Mouse (Mus musculus): ENCODE data around the gene Slc1a5.

Slc1a5 gene

DNA sequence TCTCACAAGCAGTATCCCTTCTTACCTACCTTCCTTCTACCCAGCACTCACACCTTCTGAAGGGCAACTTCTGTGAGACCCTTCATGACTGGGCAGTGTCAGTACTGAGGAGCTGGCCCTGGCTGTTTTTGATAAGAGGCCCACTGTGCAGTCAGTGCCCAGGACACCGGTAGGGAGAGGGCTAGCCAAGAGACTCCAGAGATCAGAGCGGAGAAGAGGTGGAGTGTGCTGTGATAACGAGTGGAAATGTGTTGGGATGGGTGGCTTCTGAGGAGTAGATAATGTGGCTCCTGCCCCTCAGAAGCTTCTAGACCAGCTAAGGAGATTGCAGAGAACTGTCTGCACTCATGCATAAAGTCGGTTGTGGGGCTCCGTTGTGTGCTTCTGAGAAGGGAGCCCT lies 38.7 kb downstream of the Slc1a5 start:
- DNase-seq (ENCODE audit: low spot score in 2 of 2) = no peak

DNA sequence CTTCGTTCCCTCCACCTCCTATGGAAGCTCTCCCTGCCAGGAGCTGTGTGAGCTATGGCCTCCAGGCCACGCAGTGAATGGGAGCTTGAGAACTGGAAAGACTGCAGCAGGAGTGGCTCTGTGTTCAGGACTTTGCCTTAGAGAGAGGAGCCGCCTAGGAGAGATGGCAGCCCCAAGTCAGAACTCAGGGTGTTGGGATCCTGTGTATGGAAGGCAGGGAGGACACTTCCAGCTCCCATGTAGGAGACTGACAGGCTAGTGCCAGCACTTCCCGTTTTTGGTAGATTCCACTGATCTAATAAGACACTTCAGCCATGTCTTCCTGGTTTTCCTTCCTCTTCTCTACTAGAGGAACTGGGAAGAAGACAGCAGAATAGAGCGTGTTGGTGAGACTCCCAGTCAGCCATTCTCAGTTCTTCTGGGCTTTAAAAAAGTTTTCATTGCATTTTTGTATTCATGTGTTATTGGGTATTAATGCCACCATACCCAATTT lies 39.2 kb downstream of the Slc1a5 start:
- no peak for DNase-seq (ENCODE audit: low spot score in 2 of 2)

DNA sequence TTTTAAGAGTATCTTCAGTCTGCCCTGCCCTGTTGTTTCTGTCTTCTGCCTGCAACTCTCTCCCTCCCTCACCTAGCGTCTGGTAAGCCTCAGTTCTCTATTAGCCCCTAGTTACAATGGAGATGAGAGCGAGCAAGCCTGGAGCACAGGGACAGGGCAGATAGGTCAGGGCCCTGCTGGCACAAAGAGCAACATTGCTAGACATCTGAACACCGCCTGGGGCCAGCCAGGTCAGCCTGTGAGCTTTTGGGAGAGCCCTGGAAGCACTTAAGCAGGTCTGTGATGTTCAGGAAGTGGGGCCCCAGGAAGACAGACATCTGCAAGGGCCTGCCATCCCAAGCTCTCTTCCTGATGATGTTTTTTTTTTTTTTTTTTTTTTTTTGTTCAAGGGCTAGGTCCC lies 40.0 kb downstream of the Slc1a5 start:
- no peak for DNase-seq (ENCODE audit: low spot score in 2 of 2)

DNA sequence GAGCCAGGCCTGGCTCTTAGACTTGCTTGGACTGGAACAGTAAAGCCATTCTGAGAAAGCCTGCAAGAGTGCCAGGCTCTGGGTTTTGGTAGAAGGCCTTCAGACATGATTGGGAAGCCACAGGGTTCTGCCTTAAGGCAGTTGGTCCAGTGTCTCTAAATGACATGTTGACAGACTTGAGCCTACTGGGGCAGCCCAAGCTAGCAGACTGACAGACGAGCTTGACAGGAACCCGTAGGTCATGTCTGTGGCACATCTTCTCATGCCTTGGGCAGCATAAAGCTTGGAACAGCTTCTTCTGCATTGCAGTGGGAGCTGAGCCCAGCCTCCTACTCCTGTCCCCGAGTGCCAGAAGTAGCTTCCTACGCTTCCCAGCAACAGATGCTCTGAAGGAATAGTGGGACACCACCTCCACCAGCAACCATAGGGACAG lies 40.5 kb downstream of the Slc1a5 start:
- peak in 1 of 2 experiments; percentile 63 for DNase-seq (ENCODE audit: low spot score in 2 of 2)

DNA sequence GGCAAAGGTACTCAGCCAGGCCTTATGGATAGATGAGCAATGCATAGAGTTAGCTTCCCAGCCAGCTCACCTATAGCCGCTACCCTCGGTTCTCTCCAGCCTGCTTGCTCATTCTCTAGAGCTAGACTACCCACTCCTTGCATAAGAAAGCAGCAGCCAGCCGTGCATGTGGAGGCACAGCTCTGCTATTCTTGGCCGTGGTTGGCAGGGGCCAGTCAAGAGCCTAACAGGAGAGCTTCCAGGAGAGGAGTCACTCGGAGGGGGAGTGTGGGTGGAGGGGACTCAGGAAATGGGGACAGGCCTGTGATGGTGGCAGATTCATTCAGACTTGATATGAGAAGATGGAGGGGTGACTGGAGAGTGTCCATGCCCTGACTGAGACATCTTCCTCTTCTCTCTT lies 42.6 kb downstream of the Slc1a5 start:
- peak in 1 of 2 experiments; percentile 62 for DNase-seq (ENCODE audit: low spot score in 2 of 2)

DNA sequence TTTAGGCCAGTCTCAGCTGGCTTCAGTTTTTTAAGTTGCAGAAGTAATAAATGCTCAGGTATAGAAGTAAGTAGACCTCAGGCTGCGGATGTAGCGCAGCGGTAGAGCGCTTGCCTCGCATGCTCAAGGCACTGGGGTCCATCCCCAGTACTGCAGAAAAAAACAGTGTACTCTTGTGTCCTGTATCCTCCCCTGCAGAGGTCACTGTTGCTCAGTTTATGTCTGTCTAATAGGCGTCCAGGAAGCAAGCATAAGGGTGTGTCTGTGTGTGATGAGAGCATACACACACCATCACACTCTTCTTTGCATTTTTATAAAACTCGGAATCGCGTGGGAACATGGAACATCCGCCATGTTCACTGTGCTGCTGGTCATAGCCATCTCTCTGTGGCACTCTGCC lies 44.6 kb downstream of the Slc1a5 start:
- DNase-seq (ENCODE audit: low spot score in 2 of 2) = no peak

DNA sequence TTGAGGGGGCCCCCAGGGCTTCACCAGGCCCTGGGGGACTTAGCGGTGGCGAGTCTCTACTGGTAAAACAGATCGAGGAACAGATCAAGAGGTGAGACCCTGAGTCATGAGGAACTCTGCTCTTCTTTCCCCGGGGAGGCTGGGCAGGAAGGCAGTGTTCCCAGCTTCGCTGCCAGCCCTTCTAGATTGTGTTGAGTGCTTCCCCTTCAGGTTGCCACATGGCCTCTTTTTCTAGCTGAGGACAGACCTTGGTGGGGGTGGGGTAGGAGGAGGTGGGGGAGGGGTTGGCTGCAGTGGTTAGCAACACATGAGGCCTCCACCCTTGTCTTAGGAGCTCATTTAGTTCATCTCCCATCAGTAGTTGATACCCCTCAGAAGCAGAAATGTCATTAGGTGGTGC lies 45.4 kb downstream of the Slc1a5 start:
- no peak for DNase-seq (ENCODE audit: low spot score in 2 of 2)

DNA sequence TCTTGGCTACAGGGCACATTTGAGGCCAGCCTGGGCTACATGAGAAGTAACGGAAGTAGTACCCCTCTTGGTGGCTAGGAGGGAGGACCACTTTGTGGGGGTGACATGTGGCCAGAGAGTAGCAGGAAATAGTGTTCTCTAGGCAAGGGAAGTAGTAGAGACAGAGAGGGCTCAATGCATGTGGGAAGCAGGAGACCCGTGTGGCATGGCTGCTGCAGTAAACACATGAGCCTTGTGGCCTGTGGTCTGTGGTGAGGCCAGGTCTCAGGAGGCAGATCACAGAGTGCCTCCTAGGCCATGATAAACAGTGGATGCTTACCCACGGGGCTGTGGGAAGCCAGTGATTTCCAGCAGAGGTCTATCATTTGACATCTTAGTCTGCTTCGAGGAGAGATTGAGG lies 46.1 kb downstream of the Slc1a5 start:
- no peak for DNase-seq (ENCODE audit: low spot score in 2 of 2)

DNA sequence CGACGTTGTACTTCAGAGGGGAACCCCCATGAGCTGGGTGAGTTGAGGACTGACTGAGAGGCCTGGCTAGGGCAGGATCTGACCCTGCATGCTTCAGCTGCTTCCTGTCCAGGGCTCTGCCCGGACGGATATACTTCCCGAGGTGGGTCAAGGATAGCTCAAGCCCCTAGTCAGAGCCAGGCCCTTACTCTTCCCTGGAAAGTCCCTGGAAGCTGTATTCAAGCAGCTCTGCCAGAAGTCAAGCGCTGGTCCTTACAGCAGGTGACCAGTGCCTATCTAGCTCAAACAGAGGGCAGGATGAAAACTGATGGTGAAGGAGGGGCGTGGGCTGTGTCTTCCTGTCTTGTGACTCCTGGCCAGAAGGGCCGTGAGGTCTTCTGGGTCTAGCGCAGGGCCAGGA lies 49.3 kb downstream of the Slc1a5 start:
- DNase-seq (ENCODE audit: low spot score in 2 of 2) = no peak

DNA sequence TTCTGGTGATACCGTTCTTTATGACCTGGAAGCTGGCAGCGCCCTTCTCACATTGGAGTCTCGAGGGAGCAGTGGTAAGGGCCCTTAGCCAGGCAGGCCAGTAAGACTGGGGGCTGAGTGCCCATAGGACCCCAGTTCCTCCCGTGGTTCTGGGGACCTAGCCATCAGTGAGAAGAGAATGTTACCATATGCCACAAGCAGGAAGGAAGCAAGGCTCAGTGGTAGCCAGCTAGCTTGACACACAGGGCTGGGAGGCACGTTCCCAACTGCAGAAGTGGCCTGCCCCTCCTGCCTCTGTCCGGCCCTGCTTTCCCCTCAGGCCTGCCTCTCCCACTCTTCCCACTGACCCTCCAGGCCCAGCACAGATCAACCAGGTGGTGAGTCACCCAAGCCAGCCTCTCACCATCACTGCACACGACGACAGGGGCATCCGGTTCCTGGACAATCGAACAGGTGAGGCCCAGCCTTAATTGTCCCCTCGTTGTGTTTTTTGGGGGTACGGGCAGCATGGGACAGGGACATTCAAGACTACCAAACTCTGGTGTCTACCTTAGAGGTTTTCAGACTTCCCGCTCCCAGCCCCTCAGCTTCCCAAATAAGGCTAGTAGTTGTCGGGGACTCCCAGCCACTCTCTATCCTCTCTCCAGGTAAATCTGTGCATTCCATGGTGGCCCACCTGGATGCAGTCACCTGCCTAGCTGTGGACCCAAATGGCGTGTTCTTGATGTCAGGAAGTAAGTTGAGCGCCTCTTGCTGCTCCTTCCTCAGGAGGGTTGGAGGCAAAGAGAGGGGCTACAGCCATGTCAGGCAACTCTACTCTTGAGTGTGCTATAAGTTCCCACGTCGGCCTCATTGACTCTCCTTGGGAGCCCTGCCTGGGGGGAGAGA lies 57.0 kb downstream of the Slc1a5 start:
- no peak for DNase-seq (ENCODE audit: low spot score in 2 of 2)

DNA sequence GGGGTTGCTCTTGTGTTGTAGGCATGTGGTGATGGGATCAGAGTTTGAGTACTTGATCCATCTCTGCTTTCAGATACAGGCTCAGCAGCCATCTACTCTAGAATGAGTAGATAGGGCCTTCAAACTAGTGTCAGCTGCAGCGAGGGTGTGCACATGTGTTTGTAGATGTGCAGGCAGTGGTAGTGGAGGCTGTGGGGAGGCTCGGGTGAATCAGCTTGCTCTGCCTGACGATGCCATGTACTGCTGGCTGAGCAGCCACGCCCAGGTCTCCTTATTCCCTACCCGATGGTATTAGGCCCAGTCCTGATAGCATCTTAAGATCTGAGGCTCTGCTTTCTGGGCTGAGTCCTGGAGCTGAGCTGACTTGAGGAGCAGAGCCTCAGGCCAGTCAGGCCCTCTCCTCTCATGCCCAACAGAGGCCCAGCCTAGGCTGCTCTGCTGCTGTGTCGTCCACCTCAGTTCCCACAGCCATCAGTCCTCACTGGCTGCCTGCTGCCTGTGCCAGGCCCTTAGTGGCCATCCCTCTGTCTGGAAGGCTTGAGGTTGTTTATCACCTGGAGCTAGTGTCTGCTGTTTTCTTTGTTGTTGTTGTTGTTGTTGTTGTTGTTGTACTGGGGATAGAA lies 57.8 kb downstream of the Slc1a5 start:
- DNase-seq (ENCODE audit: low spot score in 2 of 2) = no peak

DNA sequence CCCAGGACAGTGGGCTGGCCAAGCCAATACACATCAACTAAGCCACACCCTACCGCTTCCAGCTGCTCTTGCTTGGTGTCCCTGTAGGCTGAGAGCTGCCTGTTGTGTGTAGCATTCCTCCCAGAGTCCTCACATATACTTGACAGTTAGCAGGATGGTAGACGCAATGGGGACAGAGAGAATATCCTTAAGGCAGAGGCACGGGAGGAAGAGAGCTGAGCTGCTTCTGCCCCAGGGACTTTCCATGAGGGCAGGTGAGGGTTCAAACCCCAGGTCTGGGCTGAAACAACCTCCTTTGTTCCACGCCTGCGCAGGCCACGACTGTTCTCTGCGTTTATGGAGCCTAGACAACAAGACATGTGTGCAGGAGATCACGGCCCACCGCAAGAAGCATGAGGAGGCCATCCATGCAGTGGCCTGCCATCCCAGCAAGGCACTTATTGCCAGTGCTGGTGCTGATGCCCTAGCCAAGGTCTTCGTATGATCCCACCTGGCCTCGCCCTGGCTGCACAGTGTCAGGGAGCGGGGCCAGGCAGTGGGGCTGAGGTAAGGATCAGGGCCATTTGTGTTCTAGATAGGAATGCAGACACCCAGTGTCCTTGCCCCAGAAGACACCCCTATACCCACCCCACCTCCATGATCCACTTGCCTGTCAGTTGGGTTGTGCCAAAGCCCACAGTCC lies 58.4 kb downstream of the Slc1a5 start:
- DNase-seq (ENCODE audit: low spot score in 2 of 2) = no peak

DNA sequence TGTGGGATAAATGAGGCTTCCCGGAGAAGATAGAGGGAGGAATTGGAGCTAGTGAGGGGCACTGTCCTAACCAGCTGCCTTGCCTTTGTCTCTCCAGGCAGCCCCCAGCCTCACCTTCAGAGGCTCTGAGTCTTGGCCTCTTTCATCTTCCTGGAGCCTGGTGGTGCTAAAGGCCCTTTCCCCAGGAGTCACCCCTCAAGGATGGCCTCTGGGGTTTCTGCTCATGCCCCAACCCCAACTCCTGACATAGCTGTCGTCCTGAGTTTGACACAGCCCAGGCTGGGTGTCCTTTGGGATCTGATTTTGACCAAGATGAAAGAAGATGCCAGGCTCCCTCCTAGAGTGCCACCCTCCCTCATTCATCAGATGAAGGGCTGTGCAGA lies 59.0 kb downstream of the Slc1a5 start:
- no peak for DNase-seq (ENCODE audit: low spot score in 2 of 2)

DNA sequence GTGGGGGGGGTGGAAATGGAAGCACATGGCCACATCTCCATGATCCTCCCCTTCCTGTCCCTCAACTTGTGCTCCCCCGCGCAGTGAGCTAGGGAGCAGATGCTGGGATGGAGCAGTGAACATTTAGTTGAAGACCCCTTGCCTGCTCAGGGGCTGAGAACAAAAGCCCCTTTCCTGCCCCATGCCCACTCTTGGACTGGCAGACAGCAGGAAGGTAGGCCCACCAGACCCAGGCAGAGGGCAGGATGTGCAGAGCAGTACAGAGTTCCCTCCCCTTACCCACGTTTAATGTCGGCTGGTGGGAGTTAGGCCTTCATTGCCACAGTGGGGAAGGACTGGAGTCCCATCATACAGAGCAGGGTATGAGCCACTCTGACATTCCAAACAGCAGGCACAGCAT lies 59.9 kb downstream of the Slc1a5 start:
- DNase-seq (ENCODE audit: low spot score in 2 of 2) = no peak

DNA sequence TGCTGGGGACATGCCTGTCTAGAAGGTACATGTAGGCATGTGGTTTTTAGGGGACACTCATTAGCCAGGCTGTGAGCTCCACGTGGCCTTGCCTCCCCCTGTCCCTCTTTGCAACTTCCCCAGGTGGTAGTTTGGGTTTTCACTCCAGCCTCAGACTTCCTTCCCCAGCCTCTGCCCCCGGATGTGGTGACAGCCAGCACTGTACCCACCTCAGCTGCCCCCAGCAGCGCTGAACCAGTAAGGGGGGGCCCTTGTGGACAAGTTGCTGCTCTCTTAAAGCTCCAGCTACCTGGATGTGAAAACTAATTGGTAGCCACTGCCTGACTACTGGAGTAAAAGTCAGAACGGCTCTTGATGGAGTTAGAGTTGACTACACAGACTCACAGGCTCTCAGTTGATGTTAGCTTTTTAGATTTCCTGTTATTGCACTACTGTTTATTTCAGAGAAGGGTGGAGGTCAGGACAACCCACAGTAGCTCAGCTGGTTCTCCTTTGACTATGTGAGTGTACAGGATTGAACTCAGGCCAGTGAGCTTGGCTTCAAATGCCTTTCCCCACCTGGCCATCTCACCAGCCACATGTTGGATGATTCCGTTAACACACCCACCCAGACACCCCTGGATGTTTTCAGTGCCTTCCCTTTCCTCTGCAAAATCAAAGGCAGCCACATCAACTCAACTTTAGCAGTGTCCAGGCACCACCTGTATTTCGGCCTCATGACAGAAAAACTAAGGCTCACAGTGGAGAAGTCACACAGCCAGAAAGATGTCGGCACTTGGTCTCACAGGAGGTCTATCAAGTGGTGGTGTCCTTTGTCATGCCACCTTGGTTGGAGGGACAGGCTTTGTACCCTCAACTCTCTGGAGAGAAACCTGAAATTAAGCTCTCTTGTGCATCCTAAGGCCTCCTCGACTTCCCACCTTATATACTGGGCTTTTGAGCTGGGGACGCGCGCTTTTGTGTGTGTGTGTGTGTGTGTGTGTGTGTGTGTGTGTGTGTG lies 60.7 kb downstream of the Slc1a5 start:
- no peak for DNase-seq (ENCODE audit: low spot score in 2 of 2)

DNA sequence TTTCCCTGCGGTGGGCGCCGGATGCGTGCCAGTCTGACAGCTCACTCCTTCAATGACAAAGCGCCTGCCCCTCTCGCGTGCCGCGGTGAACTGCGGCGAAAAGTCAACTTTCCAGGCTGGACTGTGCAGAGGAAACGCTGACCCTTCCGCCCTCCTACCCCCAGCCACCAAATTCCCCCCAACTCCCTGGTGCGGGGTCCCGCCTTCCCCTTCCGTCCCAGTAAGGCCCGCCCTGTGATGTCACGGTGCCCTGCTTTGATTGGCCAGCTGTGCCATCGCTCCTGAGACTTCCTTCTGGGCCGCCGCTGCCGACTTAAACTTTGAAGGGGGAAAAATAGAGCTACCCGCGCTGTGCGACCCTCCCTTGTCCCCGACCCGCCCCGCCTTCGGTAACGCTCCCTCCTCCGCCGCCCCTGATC lies 61.5 kb downstream of the Slc1a5 start, which contains the start of gene Prkd2:
Prkd2 (plus strand) TSS at position 258 of the 419 bp plus-strand sequence.
- DNase-seq (ENCODE audit: low spot score in 2 of 2) = peak; percentile 77 to 82

DNA sequence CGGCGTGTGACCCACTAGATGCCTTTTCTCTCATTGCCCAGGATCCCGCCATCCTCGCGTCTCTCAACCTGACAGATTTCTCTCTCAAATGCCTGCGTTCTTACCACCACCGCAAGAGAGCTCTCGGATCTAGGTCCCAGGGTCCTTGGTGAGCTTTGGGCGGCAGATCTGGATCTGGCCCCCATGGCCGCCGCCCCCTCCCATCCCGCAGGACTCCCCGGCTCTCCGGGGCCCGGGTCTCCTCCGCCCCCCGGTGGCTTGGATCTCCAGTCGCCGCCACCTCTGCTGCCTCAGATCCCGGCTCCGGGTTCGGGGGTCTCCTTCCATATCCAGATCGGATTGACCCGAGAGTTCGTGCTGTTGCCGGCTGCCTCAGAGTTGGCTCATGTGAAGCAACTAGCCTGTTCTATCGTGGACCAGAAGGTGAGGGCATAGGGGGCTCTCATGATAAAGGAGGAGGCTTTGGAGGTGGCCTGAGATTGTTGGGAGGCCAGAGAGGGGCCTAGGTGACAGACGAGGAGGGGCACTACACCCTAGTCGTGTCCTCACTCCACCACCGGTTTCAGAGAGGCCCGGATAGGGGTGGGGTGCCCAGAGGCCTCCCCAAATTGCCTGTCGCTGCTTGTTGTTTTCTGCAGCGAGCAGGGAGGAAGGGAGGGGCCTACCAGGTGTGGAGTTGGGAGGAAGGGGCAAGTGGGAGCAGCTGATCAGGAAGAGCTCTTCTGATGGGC lies 62.5 kb downstream of the Slc1a5 start:
- DNase-seq (ENCODE audit: low spot score in 2 of 2) = no peak

DNA sequence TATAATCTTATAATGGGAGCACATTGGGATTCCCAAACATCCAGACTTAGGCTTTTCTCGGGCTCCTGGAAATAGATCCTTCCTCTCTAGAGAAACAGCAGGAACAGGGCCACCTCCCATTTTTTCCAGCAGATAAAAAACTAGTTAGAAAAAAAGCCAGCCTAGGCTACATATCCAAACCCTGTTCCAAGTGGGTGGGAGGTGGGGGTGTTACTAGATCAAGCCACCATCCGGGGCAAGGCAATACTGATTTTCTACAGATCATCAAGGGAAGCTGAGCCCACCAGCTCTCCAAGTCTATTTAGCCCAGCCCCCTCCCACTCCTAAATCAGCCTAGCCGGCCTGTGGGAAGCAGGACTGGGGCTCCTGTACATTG lies 63.5 kb downstream of the Slc1a5 start:
- no peak for DNase-seq (ENCODE audit: low spot score in 2 of 2)

DNA sequence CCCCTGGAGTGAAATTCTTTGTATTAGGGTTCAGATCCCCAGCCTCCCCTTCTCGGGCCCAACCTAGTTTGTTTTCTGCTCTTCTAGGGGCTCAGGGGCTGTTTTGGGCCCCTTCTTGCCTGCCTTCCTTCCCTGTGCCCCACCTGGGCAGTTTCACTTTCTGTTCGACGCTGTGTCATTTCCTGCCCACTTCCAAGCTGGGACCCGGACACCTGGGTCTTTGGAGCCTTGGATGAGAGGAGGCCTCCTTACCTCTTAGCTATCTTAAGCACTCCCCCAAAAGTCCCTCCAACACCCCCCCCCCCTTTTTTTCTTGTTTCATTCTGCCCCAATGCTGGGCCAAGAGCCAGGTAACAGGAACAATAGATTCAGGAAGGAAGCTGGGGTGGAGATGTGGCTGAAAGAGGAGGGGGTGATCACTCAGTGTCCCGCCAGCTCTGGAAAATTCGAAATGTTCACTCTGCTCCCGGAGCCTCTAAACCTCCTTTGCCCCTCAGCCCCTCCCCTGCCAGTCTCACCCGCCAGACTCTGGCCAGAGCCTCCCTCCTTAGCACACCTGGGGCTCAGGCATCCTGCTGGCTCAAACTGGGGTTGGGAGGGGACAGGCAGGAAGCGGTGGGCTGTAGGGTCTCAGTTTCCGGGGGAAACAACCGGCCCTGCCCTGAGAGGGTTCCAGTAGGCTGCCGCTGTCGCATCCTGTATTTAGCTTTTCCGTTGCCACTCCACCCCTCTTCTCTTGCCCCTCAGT lies 64.1 kb downstream of the Slc1a5 start:
- no peak for DNase-seq (ENCODE audit: low spot score in 2 of 2)

DNA sequence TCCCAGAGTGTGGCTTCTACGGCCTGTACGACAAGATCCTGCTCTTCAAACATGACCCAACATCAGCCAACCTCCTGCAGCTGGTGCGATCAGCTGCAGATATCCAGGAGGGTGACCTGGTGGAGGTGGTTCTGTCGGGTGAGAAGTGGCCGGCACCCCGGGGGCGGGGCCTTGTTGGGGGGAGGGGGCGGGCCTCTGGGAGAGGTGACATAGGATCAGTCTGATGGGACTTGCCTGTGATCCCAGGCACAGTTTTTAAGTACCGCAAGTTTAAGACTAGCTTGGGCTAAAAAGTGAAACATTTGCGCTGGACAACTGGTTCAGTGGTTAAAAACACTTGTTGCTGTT lies 64.7 kb downstream of the Slc1a5 start:
- no peak for DNase-seq (ENCODE audit: low spot score in 2 of 2)

All from frontal cortex, postnatal 25 days (tissue).